Mouse (Mus musculus) intestine, embryonic 14.5 days (tissue): ENCODE data around the gene Sptan1. TPM values are rescaled to one million over a fixed set of nuclear protein-coding genes. Genes with fewer than 3 reads are reported as not detected.

Experiments used
- ATAC-seq: fragments of 200-750 bp; cut with Nextera tagmentation; replicated peaks from 2 replicates; pipeline ENCODE4 v1.8.0; 2017; ENCODE audit warnings: low read depth, moderate number of reproducible peaks, moderate TSS enrichment, moderate library complexity; ENCODE audit not compliant: low FRiP score, low TSS enrichment
- DNase-seq: peaks from one replicate; pipeline ENCODE4 v3.0.0-alpha.2; 2018; ENCODE audit warnings: low spot score
- H3K27ac ChIP-seq: fragments of 300-500 bp; sonication (generic); 2 replicates; pipeline ENCODE4 v1.5.1; 2014; ENCODE audit warnings: low read depth, mild to moderate bottlenecking, control low read depth
- H3K27me3 ChIP-seq: fragments of 300-500 bp; sonication (generic); replicated peaks from 2 replicates; pipeline ENCODE4 v1.6.1; 2014; ENCODE audit warnings: low read length, control low read depth; ENCODE audit not compliant: control insufficient read depth, insufficient read depth
- H3K36me3 ChIP-seq: fragments of 300-500 bp; sonication (generic); 2 replicates; pipeline ENCODE4 v1.6.1; 2014; ENCODE audit warnings: low read length, control low read depth; ENCODE audit not compliant: control insufficient read depth, insufficient read depth
- H3K4me1 ChIP-seq: fragments of 300-500 bp; sonication (generic); replicated peaks from 2 replicates; pipeline ENCODE4 v1.6.1; 2014; ENCODE audit warnings: low read length, control low read depth, mixed read lengths; ENCODE audit not compliant: control insufficient read depth, insufficient read depth
- H3K4me2 ChIP-seq: fragments of 300-500 bp; sonication (generic); 2 replicates; pipeline ENCODE4 v1.6.1; 2014; ENCODE audit warnings: low read length
- H3K4me3 ChIP-seq: fragments of 300-500 bp; sonication (generic); 2 replicates; pipeline ENCODE4 v1.5.1; 2014; ENCODE audit warnings: low read depth, low read length, control low read depth, mixed read lengths
- H3K9ac ChIP-seq: fragments of 300-500 bp; sonication (generic); 2 replicates; pipeline ENCODE4 v1.6.1; 2014; ENCODE audit warnings: mild to moderate bottlenecking, low read length
- H3K9me3 ChIP-seq: fragments of 300-500 bp; sonication (generic); 2 replicates; pipeline ENCODE4 v1.6.1; 2016; ENCODE audit warnings: low read length, control low read depth; ENCODE audit not compliant: control insufficient read depth
- WGBS: fragments of 180-500 bp; shearing (Covaris S2); extraction: QIAGEN DNeasy Blood & Tissue Kit; methylation state at CpG from one replicate; pipeline ENCODE4 v1.1.7; 2014; 5-methylcytosine and 5-hydroxymethylcytosine counted together
- polyA plus RNA-seq: library from polyadenylated mRNA; unstranded; fragments of >200 nt; fragmentation: Nextera tagmentation; extraction: Ambion mirVana; gene quantifications from 2 replicates; pipeline ENCODE4 v1.2.1, GENCODE M21; 2014

The Sptan1 gene
- polyA plus RNA-seq, 1 experiment from 2014 or later, result 131 TPM

DNA sequence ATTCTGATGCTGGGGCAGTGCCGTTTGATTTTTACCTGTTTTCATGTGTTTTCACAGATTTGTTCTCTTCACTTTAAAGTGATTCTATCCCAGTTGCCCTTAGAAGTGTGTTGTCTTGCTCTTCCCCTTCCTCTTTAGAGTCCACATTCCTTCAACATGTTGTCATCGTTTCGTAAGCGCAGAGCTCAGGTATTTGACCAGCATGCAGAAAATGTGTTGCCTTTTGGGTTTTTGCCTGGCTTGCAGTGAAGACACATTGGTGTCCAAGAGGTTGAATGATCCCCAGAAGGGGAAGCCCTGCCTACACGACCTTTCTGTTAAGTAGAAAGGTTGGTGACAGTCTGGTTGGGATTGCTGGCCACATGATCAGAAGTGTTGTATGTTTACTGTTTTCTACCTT is 3.3 kb downstream of the Sptan1 start:
- Histone ChIP-seq H3K36me3 (peaks cover 15% of the 10 kb centered on the region; the same call in 1 of the 2 replicates), H3K27ac (no peak overlapping the region), H3K4me2 (no peak overlapping the region), H3K9me3 (no peaks in the 10 kb centered on the region), H3K4me3 (no peak overlapping the region), H3K27me3 (no peaks in the 10 kb centered on the region), H3K9ac (no peak overlapping the region), H3K4me1 (peaks cover 38% of the 10 kb centered on the region)
- DNase-seq (no peak), ATAC-seq (no peak)
- 54% methylated on average over 5 of the region's 5 CpGs for WGBS

DNA sequence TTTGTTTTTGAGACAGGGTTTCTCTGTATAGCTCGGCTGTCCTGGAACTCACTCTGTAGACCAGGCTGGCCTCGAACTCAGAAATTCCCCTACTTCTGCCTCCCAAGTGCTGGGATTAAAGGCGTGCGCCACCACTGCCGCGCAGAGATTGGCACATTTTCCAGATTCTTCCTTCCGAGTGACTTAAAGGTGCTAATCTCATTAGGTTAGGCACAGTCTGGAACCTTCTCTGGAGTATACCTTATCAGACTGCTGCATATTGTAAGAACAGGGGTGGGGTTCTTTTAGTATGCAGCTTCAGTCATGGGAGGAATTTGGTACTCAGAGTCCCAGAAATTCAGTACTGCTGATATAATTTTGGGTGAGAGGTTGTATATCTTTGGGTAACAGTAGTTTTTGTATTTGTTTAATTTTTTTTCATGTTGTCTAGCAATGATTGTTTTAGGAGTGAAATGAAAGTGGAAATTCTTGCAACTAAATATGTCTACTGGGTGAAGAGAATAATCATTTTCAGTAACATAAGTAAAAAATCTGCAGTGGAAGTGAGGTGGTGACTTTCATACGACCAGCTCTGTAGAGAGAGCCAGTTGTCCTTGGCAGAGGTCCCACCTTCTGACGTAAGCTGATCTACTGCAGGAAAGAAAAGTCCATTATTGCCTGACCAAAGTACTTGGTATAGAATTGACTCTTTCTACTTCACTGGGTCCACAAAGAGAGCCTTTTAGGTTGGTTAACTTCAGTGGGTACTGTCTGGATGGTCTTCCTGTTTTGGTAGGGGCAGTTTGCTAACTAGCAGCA is 6.7 kb downstream of the Sptan1 start:
- Histone ChIP-seq H3K9me3 (no peaks in the 10 kb centered on the region), H3K4me3 (no peak overlapping the region), H3K27ac (no peak overlapping the region), H3K9ac (no peak overlapping the region), H3K4me1 (peaks cover 21% of the 10 kb centered on the region), H3K27me3 (no peaks in the 10 kb centered on the region), H3K36me3 (peaks cover 26% of the 10 kb centered on the region), H3K4me2 (no peak overlapping the region)
- DNase-seq (no peak), ATAC-seq (no peak)
- 74% methylated on average over 9 of the region's 9 CpGs for WGBS

DNA sequence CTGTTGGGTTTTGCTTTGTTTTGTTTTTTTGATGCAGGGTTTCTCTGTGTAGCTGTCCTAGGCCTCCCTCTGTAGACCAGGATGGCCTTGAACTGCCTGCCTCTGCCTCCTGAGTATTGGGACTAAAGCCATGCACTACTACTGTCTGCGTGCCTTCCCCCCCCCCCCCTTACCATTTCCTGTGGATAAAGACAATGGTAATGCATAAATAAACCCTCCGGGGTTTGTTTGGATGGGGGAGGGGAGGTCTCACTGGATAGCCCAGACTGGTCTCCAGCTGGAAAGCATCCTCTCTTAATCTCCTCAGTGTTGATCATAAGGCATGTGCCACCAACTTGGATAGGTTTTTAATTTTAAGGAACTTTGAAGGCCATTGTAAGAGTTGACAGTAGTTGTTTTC is 8.2 kb downstream of the Sptan1 start:
- H3K36me3 ChIP-seq, result peaks cover 28% of the 10 kb centered on the region
- peaks cover 11% of the 10 kb centered on the region for H3K4me1 ChIP-seq
- 16% methylated on average over 2 of the region's 2 CpGs for WGBS
- ATAC-seq (no peak), DNase-seq (no peak)
- no peaks in the 10 kb centered on the region for H3K27me3 ChIP-seq
- H3K9ac ChIP-seq, result no peak overlapping the region
- H3K27ac ChIP-seq, result no peak overlapping the region
- H3K4me3 ChIP-seq, result no peak overlapping the region
- no peaks in the 10 kb centered on the region for H3K9me3 ChIP-seq
- no peak overlapping the region for H3K4me2 ChIP-seq

DNA sequence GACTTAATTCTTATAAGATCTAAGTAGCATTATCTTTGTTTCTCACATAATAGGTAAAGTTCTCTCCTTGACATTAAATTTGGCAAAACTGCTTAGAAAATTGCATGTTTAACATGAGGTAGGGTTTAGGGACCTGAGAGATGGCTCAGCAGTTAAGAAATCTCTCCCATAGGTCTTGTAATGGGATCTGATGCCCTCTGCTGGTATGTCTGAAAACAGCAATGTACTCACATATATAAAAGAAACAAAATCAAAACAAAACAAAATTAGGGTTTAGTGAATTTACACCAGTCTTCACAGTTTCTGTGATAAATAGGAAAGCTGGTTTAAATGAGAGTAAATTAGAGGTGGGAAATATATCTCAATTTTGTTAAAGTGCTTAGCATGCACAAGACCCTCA is 11.9 kb downstream of the Sptan1 start:
- DNase-seq, result no peak

DNA sequence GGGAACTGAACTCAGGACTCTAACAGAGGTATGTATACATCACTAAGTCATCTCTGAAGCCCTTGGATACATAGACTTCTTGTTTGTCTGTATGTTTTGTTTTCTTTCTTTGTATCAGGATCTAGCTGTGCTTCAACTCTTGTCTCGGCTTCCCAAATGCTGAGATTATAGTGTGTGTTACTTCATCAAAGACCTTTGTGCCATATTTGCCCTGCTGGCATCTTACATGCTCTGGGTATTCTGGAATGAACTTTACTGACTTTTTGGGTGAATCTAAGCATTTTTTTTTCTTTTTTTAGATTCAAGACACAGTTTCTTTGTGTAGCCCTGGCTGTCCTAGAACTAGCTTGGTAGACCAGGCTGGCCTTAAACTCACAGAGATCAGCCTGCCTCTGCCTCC is 15.3 kb downstream of the Sptan1 start:
- peaks cover 80% of the 10 kb centered on the region for H3K36me3 ChIP-seq
- H3K4me1 ChIP-seq, result no peaks in the 10 kb centered on the region
- no peak overlapping the region for H3K9ac ChIP-seq
- H3K9me3 ChIP-seq, result no peaks in the 10 kb centered on the region
- no peaks in the 10 kb centered on the region for H3K27me3 ChIP-seq
- WGBS, result 97% methylated on average over 1 of the region's 1 CpGs
- DNase-seq (no peak), ATAC-seq (no peak)
- H3K4me3 ChIP-seq, result no peak overlapping the region
- H3K27ac ChIP-seq, result no peak overlapping the region
- no peak overlapping the region for H3K4me2 ChIP-seq

More for the DNA sequence above, 11.9 kb downstream of the Sptan1 start:
- no peak overlapping the region for H3K4me2 ChIP-seq
- no peaks in the 10 kb centered on the region; the same call in 1 of the 2 replicates for H3K4me1 ChIP-seq
- H3K36me3 ChIP-seq, result peaks cover 51% of the 10 kb centered on the region
- no peak overlapping the region for H3K4me3 ChIP-seq
- no peak overlapping the region for H3K9ac ChIP-seq
- no peaks in the 10 kb centered on the region for H3K27me3 ChIP-seq
- no peak overlapping the region for H3K27ac ChIP-seq
- no peaks in the 10 kb centered on the region for H3K9me3 ChIP-seq
- ATAC-seq, result no peak

DNA sequence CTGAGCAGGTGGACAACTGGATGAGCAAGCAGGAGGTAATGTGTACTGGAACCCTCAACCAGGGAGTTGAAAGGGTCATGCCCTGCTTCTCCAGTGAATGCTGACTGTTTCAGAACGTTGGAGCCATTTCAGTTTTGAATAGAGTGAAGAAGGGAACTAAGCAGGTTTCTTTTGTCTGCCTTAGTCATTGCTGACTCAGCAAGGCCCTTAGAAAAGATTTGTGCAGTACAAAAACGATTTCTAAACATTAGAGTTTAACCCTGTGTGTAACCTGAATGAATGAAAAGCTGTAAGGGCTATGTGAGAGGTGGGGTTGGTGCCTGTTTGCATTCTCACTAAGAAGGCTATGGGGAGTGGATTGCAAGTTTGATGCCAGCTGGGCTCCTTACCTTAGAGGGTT is 26.6 kb downstream of the Sptan1 start:
- H3K36me3 ChIP-seq, result peaks cover 99% of the 10 kb centered on the region
- no peaks in the 10 kb centered on the region for H3K27me3 ChIP-seq
- WGBS, result 52% methylated on average over 2 of the region's 2 CpGs
- DNase-seq (no peak), ATAC-seq (no peak)
- H3K4me1 ChIP-seq, result no peaks in the 10 kb centered on the region
- no peak overlapping the region for H3K4me2 ChIP-seq
- no peak overlapping the region for H3K4me3 ChIP-seq
- no peak overlapping the region for H3K27ac ChIP-seq
- no peaks in the 10 kb centered on the region for H3K9me3 ChIP-seq
- no peak overlapping the region for H3K9ac ChIP-seq

DNA sequence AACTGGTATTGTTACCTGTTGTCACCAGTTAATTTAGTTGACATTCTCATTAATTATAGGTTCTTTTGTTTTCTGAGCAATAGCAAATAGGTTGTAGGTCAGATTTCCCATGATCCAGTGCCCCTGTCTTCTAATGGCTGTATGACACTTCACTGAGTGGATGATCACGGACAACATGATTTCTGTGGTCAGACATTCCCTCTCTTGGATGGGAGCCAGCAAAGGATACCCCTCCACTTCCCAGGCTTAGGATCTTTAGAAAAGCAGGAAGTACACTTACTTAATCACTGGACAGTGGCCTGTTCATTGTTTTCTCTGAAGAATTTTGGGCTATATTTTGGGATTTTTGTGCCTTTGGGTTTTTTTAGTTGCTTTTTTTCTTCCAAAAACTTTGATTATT is 43.7 kb downstream of the Sptan1 start:
- no peak for ATAC-seq
- H3K36me3 ChIP-seq, result peaks cover 97% of the 10 kb centered on the region
- no peaks in the 10 kb centered on the region for H3K4me1 ChIP-seq
- WGBS, result 56% methylated on average over 1 of the region's 1 CpGs
- no peak overlapping the region for H3K9ac ChIP-seq
- no peaks in the 10 kb centered on the region for H3K27me3 ChIP-seq
- no peak overlapping the region for H3K27ac ChIP-seq
- no peak overlapping the region for H3K4me2 ChIP-seq
- DNase-seq, result no peak
- no peaks in the 10 kb centered on the region for H3K9me3 ChIP-seq
- no peak overlapping the region for H3K4me3 ChIP-seq

DNA sequence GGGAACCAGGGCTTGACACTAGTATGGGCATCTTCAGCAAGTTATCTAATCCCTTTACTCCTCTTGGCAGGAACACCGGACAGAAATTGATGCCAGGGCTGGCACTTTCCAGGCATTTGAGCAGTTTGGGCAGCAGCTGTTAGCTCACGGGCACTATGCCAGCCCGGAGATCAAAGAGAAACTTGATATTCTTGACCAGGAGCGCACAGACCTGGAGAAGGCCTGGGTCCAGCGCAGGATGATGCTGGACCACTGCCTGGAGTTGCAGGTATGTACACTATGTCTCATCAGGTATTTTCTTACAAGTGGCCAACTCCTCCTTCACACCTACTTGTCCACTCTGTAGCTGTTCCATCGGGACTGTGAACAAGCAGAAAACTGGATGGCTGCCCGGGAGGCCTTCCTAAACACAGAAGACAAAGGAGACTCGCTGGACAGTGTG is 45.5 kb downstream of the Sptan1 start:
- H3K4me3 ChIP-seq, result no peak overlapping the region
- H3K9ac ChIP-seq, result no peak overlapping the region
- DNase-seq (no peak), ATAC-seq (no peak)
- H3K4me1 ChIP-seq, result no peaks in the 10 kb centered on the region
- H3K36me3 ChIP-seq, result peaks cover 98% of the 10 kb centered on the region
- WGBS, result 94% methylated on average over 8 of the region's 8 CpGs
- H3K27me3 ChIP-seq, result no peaks in the 10 kb centered on the region
- no peak overlapping the region for H3K27ac ChIP-seq
- no peaks in the 10 kb centered on the region for H3K9me3 ChIP-seq
- H3K4me2 ChIP-seq, result no peak overlapping the region

DNA sequence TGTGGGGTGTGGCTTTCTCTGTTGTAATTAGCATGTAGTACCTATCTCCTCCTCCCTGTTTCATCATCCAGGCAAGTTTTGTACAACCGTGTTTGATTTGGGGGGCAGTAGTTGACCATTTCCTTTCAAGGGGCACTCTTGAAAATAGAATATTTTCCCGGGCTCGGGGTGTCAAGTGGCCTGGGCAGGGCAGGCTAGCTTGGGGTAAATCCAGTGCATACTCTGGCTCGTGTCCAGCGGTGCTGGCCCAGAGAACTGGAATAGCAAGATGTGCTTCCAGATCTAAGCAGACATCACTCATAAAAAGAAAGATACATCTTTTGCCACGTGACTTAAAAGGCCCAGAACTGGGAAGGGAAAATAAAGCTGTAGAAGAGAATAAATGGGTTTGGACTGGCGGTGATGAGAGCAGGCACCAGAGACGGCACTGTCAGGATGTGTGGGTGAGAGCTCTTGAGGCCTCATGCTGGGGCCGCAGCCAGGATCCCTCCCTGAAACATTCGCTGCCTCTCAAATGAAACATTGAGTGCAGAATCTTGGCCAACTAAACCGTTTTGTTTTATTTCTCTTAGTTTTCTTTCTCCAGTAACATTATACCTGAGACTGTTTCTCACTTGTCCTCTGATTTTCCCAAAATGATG is 49.1 kb downstream of the Sptan1 start:
- 86% methylated on average over 11 of the region's 11 CpGs for WGBS
- no peak overlapping the region for H3K4me2 ChIP-seq
- H3K4me1 ChIP-seq, result no peaks in the 10 kb centered on the region
- ATAC-seq, result no peak
- no peak for DNase-seq
- H3K4me3 ChIP-seq, result no peak overlapping the region
- H3K9me3 ChIP-seq, result no peaks in the 10 kb centered on the region
- no peaks in the 10 kb centered on the region for H3K27me3 ChIP-seq
- peaks cover 97% of the 10 kb centered on the region for H3K36me3 ChIP-seq
- H3K9ac ChIP-seq, result no peak overlapping the region
- H3K27ac ChIP-seq, result no peak overlapping the region
